Mouse (Mus musculus): Measurements from ENCODE around the gene Pds5a. TPM values are rescaled to one million over a fixed set of nuclear protein-coding genes. Genes with fewer than 3 reads are reported as not detected.
"Not testable (repeated sequence)": the region's sequence is repeated elsewhere in the genome, so short reads cannot be mapped to it uniquely, and the experiment has no call there.

The Pds5a gene
- polyA plus RNA-seq (2016; fragmentation: Nextera tagmentation; extraction: Ambion mirVana), result 106 and 111 TPM in 2 replicates

DNA sequence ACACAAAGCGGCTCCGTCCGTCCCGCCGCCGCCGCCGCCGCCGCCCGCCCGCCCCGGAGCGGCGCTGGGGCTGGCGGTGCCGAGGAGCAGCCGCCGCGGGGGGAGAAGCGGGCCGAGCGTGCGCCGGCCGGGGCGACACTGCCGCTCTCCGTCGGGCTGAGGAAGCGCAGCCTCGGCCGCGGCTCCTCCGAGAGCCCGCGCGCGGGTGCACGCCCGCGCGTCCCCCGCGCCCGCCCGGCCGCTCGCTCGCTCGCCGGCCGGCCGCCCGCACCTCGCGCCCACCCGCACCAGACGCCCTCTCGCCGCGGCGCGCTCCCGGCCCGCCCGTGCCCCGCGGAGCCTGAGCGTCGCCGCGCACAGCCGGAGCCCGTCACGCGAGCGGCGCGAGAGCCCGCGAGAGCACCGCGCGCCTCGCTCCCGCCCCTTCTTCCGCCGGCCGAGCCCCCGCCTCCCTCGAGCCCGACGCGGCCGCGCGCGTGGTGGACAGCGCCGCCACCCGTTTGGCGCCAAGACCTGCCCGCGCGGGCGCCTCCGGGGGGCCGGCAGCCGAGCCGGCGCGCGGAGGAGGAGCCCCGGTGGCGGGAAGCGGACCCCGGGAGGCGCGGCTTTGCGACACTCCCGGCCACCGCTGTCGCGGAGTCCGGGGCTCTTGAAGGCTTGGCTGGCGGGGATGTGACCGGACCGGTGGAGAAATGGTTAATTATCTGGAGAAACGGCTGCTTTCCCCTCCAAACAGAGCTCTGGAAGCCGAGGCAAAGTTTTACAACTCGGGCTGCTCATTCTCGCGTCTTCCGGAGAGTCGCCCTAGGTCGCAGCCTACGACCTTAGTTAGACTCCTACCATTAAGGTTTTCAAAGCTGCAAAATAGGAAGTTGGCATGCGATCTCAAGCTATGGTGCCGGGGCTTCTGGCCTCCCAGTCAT, at the start of gene Pds5a:
Pds5a (minus strand) TSS at position 438 of the 923 bp plus-strand sequence.
- Histone ChIP-seq H3K27me3 (no peaks in the 10 kb centered on the region), H3K36me3 (peaks cover 5% of the 10 kb centered on the region), H3K9me3 (no peaks in the 10 kb centered on the region), H3K9ac (peak within 1 kb of the TSS; percentile 99), H3K27ac (peak within 1 kb of the TSS; percentile 99), H3K4me1 (peaks cover 19% of the 10 kb centered on the region), H3K4me2 (replicated peaks) (peak within 1 kb of the TSS; percentile 63), H3K4me3 (peak within 1 kb of the TSS; percentile 98)
- peak; percentile 93 for ATAC-seq (ENCODE audit: insufficient number of reproducible peaks, insufficient read depth, low FRiP score, low TSS enrichment)
- under 1% methylated on average over 110 of the region's 140 CpGs for WGBS

DNA sequence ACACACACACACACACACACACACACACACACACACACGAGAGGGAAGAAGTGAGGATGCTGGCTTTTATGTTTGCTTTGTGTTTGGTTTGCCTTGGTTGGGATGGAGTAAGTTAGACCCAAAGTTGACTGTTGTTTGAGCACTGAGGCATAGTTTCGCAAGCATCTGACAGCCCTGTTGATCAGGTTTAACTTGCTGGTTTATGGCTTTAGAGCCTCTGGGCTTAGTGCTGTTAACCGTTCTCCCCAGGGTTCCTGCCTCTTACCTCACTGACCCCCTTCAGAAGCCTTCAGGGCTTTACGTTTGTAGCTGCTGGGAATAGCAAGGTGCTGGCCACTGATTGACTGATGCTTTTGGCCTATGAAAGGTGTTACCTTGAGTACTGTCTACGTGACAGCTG, 48.8 kb upstream of the Pds5a start:
- no peak overlapping the region for H3K4me2 ChIP-seq (replicated peaks)
- no peaks in the 10 kb centered on the region for H3K27me3 ChIP-seq
- no peak overlapping the region for H3K4me3 ChIP-seq
- no peaks in the 10 kb centered on the region for H3K9me3 ChIP-seq
- H3K4me1 ChIP-seq, result no peaks in the 10 kb centered on the region
- 80% methylated on average over 5 of the region's 5 CpGs for WGBS
- H3K36me3 ChIP-seq, result no peaks in the 10 kb centered on the region
- no peak overlapping the region for H3K9ac ChIP-seq
- no peak overlapping the region for H3K27ac ChIP-seq
- no peak for ATAC-seq (ENCODE audit: insufficient number of reproducible peaks, insufficient read depth, low FRiP score, low TSS enrichment)

DNA sequence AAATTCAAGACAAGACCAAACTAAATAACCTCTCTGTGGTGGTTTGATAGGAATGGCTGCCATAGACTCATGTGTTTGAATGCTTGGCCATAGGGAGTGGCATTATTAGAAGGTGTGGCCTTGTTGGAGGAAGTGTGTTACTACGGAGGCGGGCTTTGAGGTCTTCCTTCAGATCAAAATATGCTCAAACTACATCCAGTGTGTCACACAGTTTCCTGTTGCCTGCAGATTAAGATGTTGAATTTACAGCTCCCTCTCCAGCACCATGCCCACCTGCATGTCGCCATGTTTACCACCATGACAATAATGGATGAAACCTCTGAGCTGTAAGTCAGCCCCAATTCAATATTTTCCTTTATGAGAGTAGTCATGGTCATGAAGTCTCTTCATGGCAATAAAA, 41.3 kb upstream of the Pds5a start:
- no peak overlapping the region for H3K4me3 ChIP-seq
- ATAC-seq (ENCODE audit: insufficient number of reproducible peaks, insufficient read depth, low FRiP score, low TSS enrichment), result no peak
- no peaks in the 10 kb centered on the region for H3K4me1 ChIP-seq
- no peak overlapping the region for H3K9ac ChIP-seq
- H3K27ac ChIP-seq, result no peak overlapping the region
- 97% methylated on average over 3 of the region's 3 CpGs for WGBS
- H3K27me3 ChIP-seq, result no peaks in the 10 kb centered on the region
- H3K9me3 ChIP-seq, result no peaks in the 10 kb centered on the region
- no peaks in the 10 kb centered on the region for H3K36me3 ChIP-seq
- no peak overlapping the region for H3K4me2 ChIP-seq (replicated peaks)

DNA sequence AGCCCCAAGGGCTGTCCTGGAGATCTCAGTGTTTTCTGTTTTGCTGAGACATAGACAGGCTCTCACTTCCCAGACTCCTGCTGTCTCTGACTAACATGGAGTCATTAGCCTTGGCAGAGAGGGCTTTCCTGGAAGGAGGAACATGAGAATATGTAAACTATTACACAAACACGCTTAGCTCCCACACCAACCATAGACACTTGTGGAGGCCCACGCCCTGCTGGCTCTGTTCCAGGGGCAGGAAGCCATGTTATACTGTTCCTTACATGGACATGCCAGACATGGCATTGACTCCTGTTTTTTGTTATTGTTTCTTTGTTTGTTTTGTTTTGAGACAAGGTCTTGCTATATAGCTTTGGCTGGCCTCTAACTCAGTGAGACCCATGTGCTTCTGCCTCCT, 37.5 kb upstream of the Pds5a start:
- Histone ChIP-seq H3K9ac (no peak overlapping the region), H3K4me3 (no peak overlapping the region), H3K36me3 (no peaks in the 10 kb centered on the region), H3K9me3 (no peaks in the 10 kb centered on the region), H3K27me3 (no peaks in the 10 kb centered on the region), H3K4me1 (no peaks in the 10 kb centered on the region), H3K4me2 (replicated peaks) (no peak overlapping the region), H3K27ac (no peak overlapping the region)
- no peak for ATAC-seq (ENCODE audit: insufficient number of reproducible peaks, insufficient read depth, low FRiP score, low TSS enrichment)
- WGBS, result 88% methylated on average over 2 of the region's 2 CpGs

DNA sequence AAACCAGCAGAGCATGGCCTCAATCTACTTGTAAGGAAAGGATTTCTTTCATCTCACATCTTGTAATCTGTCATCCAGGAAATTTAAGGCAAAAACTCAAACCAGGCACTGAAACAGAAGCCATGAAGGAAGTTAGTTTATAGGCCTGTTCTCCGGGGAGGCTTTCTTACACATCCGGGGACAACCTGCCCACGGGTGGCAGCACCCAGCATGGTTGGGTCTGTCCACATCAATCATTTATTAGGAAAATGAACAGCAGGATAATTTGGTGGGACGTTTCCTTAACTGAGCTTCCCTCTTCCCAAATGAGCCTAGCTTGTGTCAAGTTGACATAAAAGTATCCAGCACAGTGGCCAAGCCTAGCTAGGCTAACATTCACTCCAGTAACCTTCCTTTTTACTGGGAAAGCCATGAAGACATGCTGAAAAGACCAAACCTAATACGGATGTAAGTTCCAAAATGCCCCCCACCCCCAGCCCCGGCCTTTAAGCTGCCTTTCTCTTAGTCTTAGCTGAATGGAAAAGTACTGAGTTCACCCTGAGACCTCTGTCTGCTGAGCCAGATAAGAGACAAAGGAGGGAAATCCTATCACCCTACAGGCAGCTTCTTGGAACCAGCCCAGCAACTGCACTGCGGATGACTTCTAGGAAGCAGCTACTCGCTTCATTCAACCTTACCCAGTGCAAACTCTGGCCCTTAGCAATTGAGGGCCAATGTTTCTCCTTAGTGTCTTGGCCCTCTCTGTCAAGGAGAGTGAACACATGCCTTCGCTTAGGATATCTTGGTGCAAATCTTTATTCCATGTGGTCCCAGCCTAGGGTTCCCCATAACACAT, 33.3 kb upstream of the Pds5a start:
- ATAC-seq (ENCODE audit: insufficient number of reproducible peaks, insufficient read depth, low FRiP score, low TSS enrichment), result no peak
- Histone ChIP-seq H3K27ac (no peak overlapping the region), H3K36me3 (no peaks in the 10 kb centered on the region), H3K9me3 (no peaks in the 10 kb centered on the region), H3K4me2 (replicated peaks) (no peak overlapping the region), H3K9ac (no peak overlapping the region), H3K27me3 (no peaks in the 10 kb centered on the region), H3K4me3 (no peak overlapping the region), H3K4me1 (no peaks in the 10 kb centered on the region)
- WGBS, result 64% methylated on average over 9 of the region's 9 CpGs

DNA sequence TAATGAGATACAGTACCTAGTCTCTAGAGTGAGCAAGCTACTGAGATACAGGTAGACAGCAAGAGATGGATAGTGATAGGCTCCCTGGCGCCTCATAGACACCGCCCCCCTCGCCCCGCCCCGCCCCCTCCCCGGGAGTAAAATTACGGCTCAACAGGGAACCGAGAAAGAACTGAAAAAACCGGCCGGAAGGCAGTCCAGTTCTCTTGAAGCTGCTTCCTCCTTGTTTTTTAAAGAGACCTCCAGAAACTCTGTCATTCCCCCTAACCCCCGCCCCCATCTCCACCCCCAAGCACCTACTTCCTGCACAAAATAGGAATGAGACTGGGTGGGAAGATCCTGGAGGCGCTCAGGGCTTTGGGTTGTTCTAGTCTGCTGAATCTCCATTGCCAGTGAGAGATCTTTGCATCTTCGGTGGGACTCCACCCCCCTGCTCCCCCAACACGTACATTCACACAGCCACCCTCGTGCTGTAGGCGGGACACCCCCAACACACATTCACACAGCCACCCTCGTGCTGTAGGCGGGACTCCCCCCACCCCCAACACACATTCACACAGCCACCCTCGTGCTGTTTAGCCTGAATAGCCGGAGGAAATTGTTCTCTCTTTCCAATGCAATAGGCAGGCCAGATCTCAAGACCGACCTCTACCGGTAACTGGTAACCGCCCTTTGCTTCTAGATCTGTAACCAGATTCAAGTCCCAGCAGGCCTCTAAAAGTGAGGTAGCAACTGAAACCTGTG, 26.4 kb upstream of the Pds5a start:
- Histone ChIP-seq H3K4me1 (peaks cover 10% of the 10 kb centered on the region; the same call in 1 of the 2 replicates), H3K27ac (peak overlapping the region; percentile 90), H3K9me3 (no peaks in the 10 kb centered on the region), H3K9ac (peak overlapping the region; percentile 36; the same call in 1 of the 2 replicates), H3K36me3 (no peaks in the 10 kb centered on the region), H3K27me3 (no peaks in the 10 kb centered on the region), H3K4me2 (replicated peaks) (peak overlapping the region; percentile 68), H3K4me3 (peak overlapping the region; percentile 39)
- peak; percentile 84 for ATAC-seq (ENCODE audit: insufficient number of reproducible peaks, insufficient read depth, low FRiP score, low TSS enrichment)
- WGBS, result 3% methylated on average over 19 of the region's 23 CpGs

DNA sequence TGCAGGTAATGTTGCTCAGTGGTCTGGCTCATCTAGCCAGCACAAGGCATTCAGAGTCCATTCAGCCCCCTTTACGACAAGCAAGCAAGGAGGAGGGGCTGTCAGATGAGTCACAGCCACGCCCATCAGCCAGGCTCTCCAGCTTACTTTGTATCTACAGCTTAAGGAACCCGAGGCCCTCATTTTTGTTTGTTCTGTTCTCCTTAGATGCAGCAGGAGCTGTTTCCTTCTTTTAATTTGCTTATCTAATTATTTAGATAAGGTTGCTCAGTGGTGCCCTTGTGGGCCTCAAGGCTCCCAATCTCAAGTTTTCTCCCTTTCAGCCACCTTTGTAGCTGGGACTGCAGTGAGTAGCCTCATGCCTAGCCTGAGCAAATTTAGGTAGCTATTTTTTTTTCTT, 20.3 kb upstream of the Pds5a start:
- Histone ChIP-seq H3K27me3 (no peaks in the 10 kb centered on the region), H3K27ac (no peak overlapping the region), H3K4me1 (no peaks in the 10 kb centered on the region), H3K36me3 (no peaks in the 10 kb centered on the region), H3K4me3 (no peak overlapping the region), H3K9me3 (no peaks in the 10 kb centered on the region), H3K4me2 (replicated peaks) (no peak overlapping the region), H3K9ac (no peak overlapping the region)
- ATAC-seq (ENCODE audit: insufficient number of reproducible peaks, insufficient read depth, low FRiP score, low TSS enrichment), result no peak
- 36% methylated on average over 3 of the region's 3 CpGs for WGBS

DNA sequence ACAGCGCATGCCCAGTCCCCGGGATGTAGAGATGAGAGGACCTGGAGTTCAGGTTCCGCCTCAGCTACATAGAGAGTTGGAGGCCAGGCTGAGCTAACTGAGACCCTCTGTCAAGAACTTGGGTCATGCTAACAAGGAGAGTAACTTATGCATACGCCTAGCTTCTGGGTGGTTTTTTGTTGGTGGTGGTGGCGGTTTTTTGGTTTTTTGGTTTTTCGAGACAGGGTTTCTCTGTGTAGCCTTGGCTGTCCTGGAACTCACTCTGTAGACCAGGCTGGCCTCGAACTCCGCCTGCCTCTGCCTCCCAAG, 19.8 kb upstream of the Pds5a start:
- ATAC-seq (ENCODE audit: insufficient number of reproducible peaks, insufficient read depth, low FRiP score, low TSS enrichment); H3K9me3 ChIP-seq; H3K36me3 ChIP-seq; H3K27ac ChIP-seq; H3K27me3 ChIP-seq; H3K4me2 ChIP-seq (replicated peaks); H3K4me3 ChIP-seq; H3K4me1 ChIP-seq; H3K9ac ChIP-seq: not testable (repeated sequence)
- 95% methylated on average over 8 of the region's 8 CpGs for WGBS

DNA sequence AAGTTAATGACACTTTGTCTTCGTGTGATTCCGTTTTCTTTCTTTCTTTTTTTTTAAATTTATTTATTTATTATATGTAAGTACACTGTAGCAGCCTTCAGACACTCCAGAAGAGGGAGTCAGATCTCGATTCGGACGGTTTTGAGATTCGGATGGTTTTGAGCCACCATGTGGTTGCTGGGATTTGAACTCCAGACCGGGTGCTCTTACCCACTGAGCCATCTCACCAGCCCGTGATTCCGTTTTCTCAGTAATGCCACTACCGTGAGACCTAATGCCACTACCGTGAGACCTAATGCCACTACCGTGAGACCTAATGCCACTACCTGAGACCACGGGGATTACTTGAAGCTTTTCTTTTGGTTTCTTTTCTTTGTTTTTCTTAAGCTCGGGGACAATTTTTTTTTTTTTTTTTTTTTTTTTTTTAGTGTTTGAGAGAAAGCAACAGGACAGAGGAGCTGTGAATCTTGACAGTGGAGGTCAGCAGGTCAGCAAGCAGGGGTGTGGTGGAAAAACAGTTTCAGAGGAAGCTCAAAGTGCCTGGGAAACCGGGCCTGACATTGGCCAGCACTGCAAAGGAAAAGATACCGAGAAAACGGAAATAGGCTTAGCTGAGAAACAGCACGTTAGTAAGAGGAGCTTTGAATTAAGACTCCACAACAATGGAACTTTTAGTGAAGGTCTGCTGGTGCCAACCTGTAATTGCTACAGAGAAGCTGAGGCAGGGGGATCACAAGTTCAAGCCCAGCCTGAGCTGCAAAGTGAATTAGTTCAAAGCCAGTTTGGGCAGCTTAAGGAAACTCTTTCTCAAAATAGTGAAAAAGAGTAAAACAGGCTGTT, 19.2 kb upstream of the Pds5a start:
- no peak overlapping the region for H3K4me2 ChIP-seq (replicated peaks)
- no peak for ATAC-seq (ENCODE audit: insufficient number of reproducible peaks, insufficient read depth, low FRiP score, low TSS enrichment)
- no peak overlapping the region for H3K9ac ChIP-seq
- H3K27me3 ChIP-seq, result no peaks in the 10 kb centered on the region
- no peaks in the 10 kb centered on the region for H3K4me1 ChIP-seq
- 80% methylated on average over 18 of the region's 18 CpGs for WGBS
- no peak overlapping the region for H3K27ac ChIP-seq
- H3K36me3 ChIP-seq, result no peaks in the 10 kb centered on the region
- H3K9me3 ChIP-seq, result no peaks in the 10 kb centered on the region
- no peak overlapping the region for H3K4me3 ChIP-seq

DNA sequence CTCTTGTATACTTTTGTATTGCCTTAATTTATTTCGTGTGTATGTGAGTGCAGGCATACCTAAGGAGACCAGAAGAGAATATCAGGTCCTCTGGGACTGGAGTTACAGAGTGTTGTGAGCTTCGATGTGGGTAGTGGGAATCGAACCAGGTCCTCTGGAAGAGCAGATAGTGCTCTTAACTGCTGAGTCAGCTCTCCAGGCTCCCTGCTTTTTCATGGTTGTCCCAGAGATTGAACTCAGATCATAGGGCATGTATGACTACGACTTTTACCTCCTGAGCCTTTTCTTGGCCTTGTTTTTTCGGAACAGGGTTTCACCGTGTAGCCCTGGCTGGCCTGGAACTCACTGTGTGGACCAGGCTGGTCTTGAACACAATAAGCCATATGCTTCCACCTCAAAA, 17.0 kb upstream of the Pds5a start:
- H3K27ac ChIP-seq, result no peak overlapping the region
- H3K36me3 ChIP-seq, result no peaks in the 10 kb centered on the region
- H3K27me3 ChIP-seq, result no peaks in the 10 kb centered on the region
- no peak overlapping the region for H3K9ac ChIP-seq
- ATAC-seq (ENCODE audit: insufficient number of reproducible peaks, insufficient read depth, low FRiP score, low TSS enrichment), result no peak
- no peaks in the 10 kb centered on the region for H3K4me1 ChIP-seq
- H3K4me2 ChIP-seq (replicated peaks), result no peak overlapping the region
- no peaks in the 10 kb centered on the region for H3K9me3 ChIP-seq
- H3K4me3 ChIP-seq, result no peak overlapping the region
- WGBS, result 86% methylated on average over 6 of the region's 6 CpGs

DNA sequence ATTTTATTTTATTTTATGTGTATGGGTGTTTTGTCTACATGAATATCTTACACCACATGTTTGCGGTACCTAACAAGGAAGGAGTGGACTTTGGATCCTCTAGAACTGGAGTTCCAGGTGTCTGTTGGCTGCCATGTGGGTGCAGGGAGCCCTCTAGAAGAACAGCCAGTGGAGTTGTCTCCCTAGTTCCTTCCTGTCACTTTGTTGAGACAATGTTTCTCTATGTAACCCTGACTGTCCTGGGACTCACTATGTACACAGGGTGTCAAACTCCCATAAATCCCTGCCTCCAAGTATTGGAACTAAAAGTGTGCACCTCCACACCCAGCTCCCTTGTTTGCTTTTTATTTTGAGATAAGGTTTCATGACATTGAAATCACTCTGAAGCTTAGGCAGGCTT, 13.4 kb upstream of the Pds5a start:
- no peak overlapping the region for H3K4me2 ChIP-seq (replicated peaks)
- H3K4me3 ChIP-seq, result no peak overlapping the region
- no peaks in the 10 kb centered on the region for H3K9me3 ChIP-seq
- WGBS, result 97% methylated on average over 1 of the region's 1 CpGs
- no peaks in the 10 kb centered on the region for H3K36me3 ChIP-seq
- H3K9ac ChIP-seq, result no peak overlapping the region
- no peaks in the 10 kb centered on the region for H3K4me1 ChIP-seq
- no peak for ATAC-seq (ENCODE audit: insufficient number of reproducible peaks, insufficient read depth, low FRiP score, low TSS enrichment)
- H3K27ac ChIP-seq, result no peak overlapping the region
- H3K27me3 ChIP-seq, result no peaks in the 10 kb centered on the region
